Mouse (Mus musculus): ENCODE data around the gene Chd2. TPM values are rescaled to one million over a fixed set of nuclear protein-coding genes. Genes with fewer than 3 reads are reported as not detected.

The Chd2 gene
- polyA plus RNA-seq, 1 experiment from 2014 or later, result 46.7 TPM

GRCm38 (mm10) chr7:73489261-73489660, 52.4 kb downstream of the Chd2 start:
- Histone ChIP-seq H3K4me2 (replicated peaks) (no peak overlapping the region), H3K4me3 (replicated peaks) (no peak overlapping the region), H3K27me3 (no peaks in the 10 kb centered on the region), H3K27ac (replicated peaks) (no peak overlapping the region), H3K4me1 (no peaks in the 10 kb centered on the region), H3K36me3 (peaks cover 72% of the 10 kb centered on the region), H3K9ac (no peak overlapping the region), H3K9me3 (replicated peaks) (no peaks in the 10 kb centered on the region)
- no peak for ATAC-seq (ENCODE audit: insufficient number of reproducible peaks, low FRiP score, low TSS enrichment, low read depth)
- WGBS, result 80% methylated on average over 5 of the region's 5 CpGs

- no peak for ATAC-seq (ENCODE audit: insufficient number of reproducible peaks, low FRiP score, low TSS enrichment, low read depth)
- Histone ChIP-seq H3K4me3 (replicated peaks) (no peak overlapping the region), H3K9me3 (replicated peaks) (no peaks in the 10 kb centered on the region), H3K27ac (replicated peaks) (no peak overlapping the region), H3K4me2 (replicated peaks) (no peak overlapping the region), H3K4me1 (no peaks in the 10 kb centered on the region), H3K27me3 (no peaks in the 10 kb centered on the region), H3K9ac (no peak overlapping the region), H3K36me3 (peaks cover 79% of the 10 kb centered on the region)
- 82% methylated on average over 6 of the region's 6 CpGs for WGBS
Observed at GRCm38 (mm10) chr7:73481094-73481493, 60.5 kb downstream of the Chd2 start.

GRCm38 (mm10) chr7:73479506-73479905, 62.1 kb downstream of the Chd2 start:
- no peak for ATAC-seq (ENCODE audit: insufficient number of reproducible peaks, low FRiP score, low TSS enrichment, low read depth)
- 61% methylated on average over 3 of the region's 3 CpGs for WGBS
- H3K4me2 ChIP-seq (replicated peaks), result no peak overlapping the region
- H3K4me3 ChIP-seq (replicated peaks), result no peak overlapping the region
- H3K27me3 ChIP-seq, result no peaks in the 10 kb centered on the region
- no peaks in the 10 kb centered on the region for H3K4me1 ChIP-seq
- peaks cover 81% of the 10 kb centered on the region for H3K36me3 ChIP-seq
- H3K9me3 ChIP-seq (replicated peaks), result no peaks in the 10 kb centered on the region
- no peak overlapping the region for H3K9ac ChIP-seq
- H3K27ac ChIP-seq (replicated peaks), result no peak overlapping the region

GRCm38 (mm10) chr7:73478157-73479058, 63.2 kb downstream of the Chd2 start:
- H3K9me3 ChIP-seq (replicated peaks), result no peaks in the 10 kb centered on the region
- no peak overlapping the region for H3K9ac ChIP-seq

GRCm38 (mm10) chr7:73467741-73468140, 73.9 kb downstream of the Chd2 start:
- Histone ChIP-seq H3K27ac (replicated peaks) (no peak overlapping the region), H3K4me1 (no peaks in the 10 kb centered on the region), H3K36me3 (peaks cover 85% of the 10 kb centered on the region), H3K9ac (no peak overlapping the region), H3K4me2 (replicated peaks) (no peak overlapping the region), H3K9me3 (replicated peaks) (no peaks in the 10 kb centered on the region), H3K4me3 (replicated peaks) (no peak overlapping the region), H3K27me3 (no peaks in the 10 kb centered on the region)
- no peak for ATAC-seq (ENCODE audit: insufficient number of reproducible peaks, low FRiP score, low TSS enrichment, low read depth)
- 95% methylated on average over 3 of the region's 3 CpGs for WGBS

More at GRCm38 (mm10) chr7:73478157-73479058, 63.2 kb downstream of the Chd2 start:
- Histone ChIP-seq H3K4me1 (no peaks in the 10 kb centered on the region), H3K4me3 (replicated peaks) (no peak overlapping the region), H3K4me2 (replicated peaks) (no peak overlapping the region), H3K27ac (replicated peaks) (no peak overlapping the region), H3K27me3 (no peaks in the 10 kb centered on the region), H3K36me3 (peaks cover 85% of the 10 kb centered on the region)
- no peak for ATAC-seq (ENCODE audit: insufficient number of reproducible peaks, low FRiP score, low TSS enrichment, low read depth)
- 79% methylated on average over 11 of the region's 11 CpGs for WGBS

GRCm38 (mm10) chr7:73463546-73463945, 78.1 kb downstream of the Chd2 start:
- no peak overlapping the region for H3K27ac ChIP-seq (replicated peaks)
- H3K4me2 ChIP-seq (replicated peaks), result no peak overlapping the region
- no peak overlapping the region for H3K4me3 ChIP-seq (replicated peaks)
- H3K4me1 ChIP-seq, result no peaks in the 10 kb centered on the region
- no peaks in the 10 kb centered on the region for H3K9me3 ChIP-seq (replicated peaks)
- 64% methylated on average over 2 of the region's 2 CpGs for WGBS
- ATAC-seq (ENCODE audit: insufficient number of reproducible peaks, low FRiP score, low TSS enrichment, low read depth), result no peak
- H3K36me3 ChIP-seq, result peaks cover 87% of the 10 kb centered on the region
- H3K27me3 ChIP-seq, result no peaks in the 10 kb centered on the region
- H3K9ac ChIP-seq, result no peak overlapping the region

GRCm38 (mm10) chr7:73454113-73454512, 87.5 kb downstream of the Chd2 start:
- H3K4me3 ChIP-seq (replicated peaks), result no peak overlapping the region
- H3K4me2 ChIP-seq (replicated peaks), result no peak overlapping the region
- H3K9ac ChIP-seq, result no peak overlapping the region
- no peak overlapping the region for H3K27ac ChIP-seq (replicated peaks)
- no peaks in the 10 kb centered on the region for H3K4me1 ChIP-seq
- H3K27me3 ChIP-seq, result no peaks in the 10 kb centered on the region
- peaks cover 83% of the 10 kb centered on the region for H3K36me3 ChIP-seq
- WGBS, result 83% methylated on average over 12 of the region's 12 CpGs
- ATAC-seq (ENCODE audit: insufficient number of reproducible peaks, low FRiP score, low TSS enrichment, low read depth), result no peak
- H3K9me3 ChIP-seq (replicated peaks), result no peaks in the 10 kb centered on the region

GRCm38 (mm10) chr7:73452187-73452808, 89.3 kb downstream of the Chd2 start:
- Histone ChIP-seq H3K27me3 (no peaks in the 10 kb centered on the region), H3K4me3 (replicated peaks) (no peak overlapping the region), H3K4me1 (no peaks in the 10 kb centered on the region), H3K27ac (replicated peaks) (no peak overlapping the region), H3K4me2 (replicated peaks) (no peak overlapping the region), H3K36me3 (peaks cover 87% of the 10 kb centered on the region), H3K9me3 (replicated peaks) (no peaks in the 10 kb centered on the region), H3K9ac (no peak overlapping the region)
- WGBS, result 92% methylated on average over 3 of the region's 3 CpGs
- no peak for ATAC-seq (ENCODE audit: insufficient number of reproducible peaks, low FRiP score, low TSS enrichment, low read depth)

- 94% methylated on average over 4 of the region's 4 CpGs for WGBS
- Histone ChIP-seq H3K4me2 (replicated peaks) (no peak overlapping the region), H3K27me3 (no peaks in the 10 kb centered on the region), H3K4me3 (replicated peaks) (no peak overlapping the region), H3K9ac (no peak overlapping the region), H3K27ac (replicated peaks) (no peak overlapping the region), H3K9me3 (replicated peaks) (no peaks in the 10 kb centered on the region), H3K36me3 (peaks cover 92% of the 10 kb centered on the region), H3K4me1 (no peaks in the 10 kb centered on the region)
- ATAC-seq (ENCODE audit: insufficient number of reproducible peaks, low FRiP score, low TSS enrichment, low read depth), result no peak
Observed at GRCm38 (mm10) chr7:73451594-73451993, 90.0 kb downstream of the Chd2 start.

GRCm38 (mm10) chr7:73442246-73442645, 99.4 kb downstream of the Chd2 start:
- Histone ChIP-seq H3K4me1 (no peaks in the 10 kb centered on the region), H3K36me3 (peaks cover 93% of the 10 kb centered on the region), H3K27me3 (no peaks in the 10 kb centered on the region), H3K4me3 (replicated peaks) (no peak overlapping the region), H3K9me3 (replicated peaks) (no peaks in the 10 kb centered on the region), H3K9ac (no peak overlapping the region), H3K4me2 (replicated peaks) (no peak overlapping the region), H3K27ac (replicated peaks) (no peak overlapping the region)
- 90% methylated on average over 4 of the region's 4 CpGs for WGBS
- no peak for ATAC-seq (ENCODE audit: insufficient number of reproducible peaks, low FRiP score, low TSS enrichment, low read depth)

- Histone ChIP-seq H3K4me2 (replicated peaks) (no peak overlapping the region), H3K9me3 (replicated peaks) (no peaks in the 10 kb centered on the region), H3K27me3 (no peaks in the 10 kb centered on the region), H3K4me1 (no peaks in the 10 kb centered on the region), H3K9ac (no peak overlapping the region), H3K4me3 (replicated peaks) (no peak overlapping the region), H3K27ac (replicated peaks) (no peak overlapping the region), H3K36me3 (peaks cover 93% of the 10 kb centered on the region)
- 89% methylated on average over 3 of the region's 3 CpGs for WGBS
- no peak for ATAC-seq (ENCODE audit: insufficient number of reproducible peaks, low FRiP score, low TSS enrichment, low read depth)
Observed at GRCm38 (mm10) chr7:73441802-73442201, 99.8 kb downstream of the Chd2 start.

All from embryonic facial prominence, embryonic 15.5 days (tissue).